In the genomic region with DNA sequence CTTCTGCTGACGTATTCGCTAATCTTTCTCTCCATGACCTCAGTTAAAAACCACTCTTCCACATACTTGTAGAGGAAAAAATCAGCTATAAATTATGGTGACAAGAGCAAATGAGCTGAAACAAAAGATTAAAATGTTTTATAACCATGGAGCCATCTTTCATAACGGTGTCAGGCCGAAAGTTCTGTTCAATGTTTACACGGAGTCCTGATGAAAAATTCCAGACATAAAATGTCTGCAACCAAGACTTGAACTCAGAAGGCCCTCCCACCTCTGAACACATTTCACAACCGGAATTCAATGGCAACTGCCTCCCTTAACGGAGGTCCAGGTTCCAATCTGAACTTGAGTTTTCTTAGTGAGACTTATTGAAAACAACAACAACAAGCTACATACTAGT, we compare ENCODE assay signal across 21 mouse cellular contexts. TPM values are rescaled to one million over a fixed set of nuclear protein-coding genes. Genes with fewer than 3 reads are reported as not detected.
DNase-seq lines count a peak whose midpoint lies in the region; ATAC-seq lines count a peak whose summit lies in the region.
"Had no signal": no experiment of that assay in that cellular context is flagged by ENCODE, and none has a peak within 500 bp of the region (broad histone marks: within the 10 kb centered on the region; RNA-seq: fewer than 3 reads in every experiment).

No protein-coding gene starts in this region.

- no peaks in the 10 kb centered on the region for H3K9me3 ChIP-seq in kidney, embryonic 15.5 days (replicated peaks)
- H3K9me3 ChIP-seq in kidney, embryonic 16.5 days (ENCODE audit: low read length): no peaks in the 10 kb centered on the region
- H3K9me3 ChIP-seq: embryonic facial prominence, embryonic 13.5 days; embryonic facial prominence, embryonic 15.5 days; forebrain, embryonic 12.5 days had no signal

- H3K27ac ChIP-seq in kidney, embryonic 15.5 days: no peak overlapping the region
- no peak overlapping the region for H3K27ac ChIP-seq in kidney, embryonic 16.5 days (ENCODE audit: low read length)
- H3K27ac ChIP-seq: embryonic facial prominence, embryonic 13.5 days; embryonic facial prominence, embryonic 15.5 days; forebrain, embryonic 10.5 days; forebrain, embryonic 12.5 days had no signal

- H3K4me3 ChIP-seq in kidney, embryonic 15.5 days (replicated peaks): no peak overlapping the region
- H3K4me3 ChIP-seq in kidney, embryonic 16.5 days (ENCODE audit: low read length): no peak overlapping the region
- H3K4me3 ChIP-seq: embryonic facial prominence, embryonic 13.5 days; embryonic facial prominence, embryonic 15.5 days; erythroblast, embryonic 14.5 days; forebrain, embryonic 10.5 days; forebrain, embryonic 12.5 days had no signal

- no peaks in the 10 kb centered on the region for H3K27me3 ChIP-seq in kidney, embryonic 15.5 days
- H3K27me3 ChIP-seq in kidney, embryonic 16.5 days (ENCODE audit: insufficient read depth, low read length): no peaks in the 10 kb centered on the region
- H3K27me3 ChIP-seq: embryonic facial prominence, embryonic 13.5 days; embryonic facial prominence, embryonic 15.5 days; forebrain, embryonic 12.5 days had no signal

- ATAC-seq in kidney, embryonic 15.5 days (replicated peaks; ENCODE audit: low FRiP score): 0 out of 2 replicates have a peak, but pooled peaks have one; percentile 33
- ATAC-seq in kidney, embryonic 16.5 days (ENCODE audit: low FRiP score, low TSS enrichment): no peak
- ATAC-seq: forebrain, embryonic 14.5 days; forebrain, embryonic 16.5 days had no signal

- H3K9ac ChIP-seq in kidney, embryonic 15.5 days: no peak overlapping the region
- no peak overlapping the region for H3K9ac ChIP-seq in kidney, embryonic 16.5 days (replicated peaks; ENCODE audit: low read length)
- H3K9ac ChIP-seq: embryonic facial prominence, embryonic 13.5 days; embryonic facial prominence, embryonic 15.5 days; forebrain, embryonic 12.5 days had no signal

- 53% methylated on average over 7 of the region's 7 CpGs for WGBS in kidney, embryonic 15.5 days
- WGBS in kidney, embryonic 16.5 days: 47% methylated on average over 7 of the region's 7 CpGs

- peaks cover 15% of the 10 kb centered on the region for H3K36me3 ChIP-seq in kidney, embryonic 15.5 days
- peaks cover 9% of the 10 kb centered on the region for H3K36me3 ChIP-seq in kidney, embryonic 16.5 days (ENCODE audit: insufficient read depth, low read length)

- H3K4me2 ChIP-seq in kidney, embryonic 15.5 days: no peak overlapping the region
- H3K4me2 ChIP-seq in kidney, embryonic 16.5 days (replicated peaks; ENCODE audit: low read depth, low read length): no peak overlapping the region
- H3K4me2 ChIP-seq: embryonic facial prominence, embryonic 13.5 days; embryonic facial prominence, embryonic 15.5 days; forebrain, embryonic 12.5 days had no signal

- DNase-seq in kidney, adult 11 months: no peak
- DNase-seq in kidney, postnatal 14 days: peak; percentile 47
- DNase-seq: adrenal gland, adult 2 months; adrenal gland, postnatal 10 days; adrenal gland, postnatal 25 days; cerebellum, adult 11 months; cerebellum, adult 18-20 months; cerebellum, adult 8-10 months; cerebellum, adult 9-11 months; cerebellum, postnatal 14 days; cerebellum, postnatal 36 days; embryo, embryonic 11 days had no signal

- H3K4me1 ChIP-seq in kidney, embryonic 15.5 days: peaks cover 18% of the 10 kb centered on the region
- H3K4me1 ChIP-seq in kidney, embryonic 16.5 days (ENCODE audit: insufficient read depth, low read length): peaks cover 13% of the 10 kb centered on the region; the same call in 1 of the 2 replicates
- H3K4me1 ChIP-seq: embryonic facial prominence, embryonic 13.5 days; embryonic facial prominence, embryonic 15.5 days; forebrain, embryonic 10.5 days had no signal

RNA-seq across cellular contexts. Expression of gene Pelo, which starts 7.6 kb away (rescaled TPM):
- 5.7 and 6.5 TPM in 2 replicates for polyA plus RNA-seq in kidney, embryonic 15.5 days (2015; fragmentation: Nextera tagmentation; extraction: Ambion mirVana)
- polyA plus RNA-seq in kidney, embryonic 16.5 days (2015; fragmentation: Nextera tagmentation; extraction: Ambion mirVana): 5.8 and 7.5 TPM in 2 replicates

RNA-seq across cellular contexts. Expression of gene Gm49395, which starts 19.4 kb away (rescaled TPM):
- 7.0 and 9.2 TPM in 2 replicates for polyA plus RNA-seq in kidney, embryonic 15.5 days (2015; fragmentation: Nextera tagmentation; extraction: Ambion mirVana)
- polyA plus RNA-seq in kidney, embryonic 16.5 days (2015; fragmentation: Nextera tagmentation; extraction: Ambion mirVana): 6.7 and 8.8 TPM in 2 replicates

RNA-seq across cellular contexts. Expression of gene Itga1, which starts 19.4 kb away (rescaled TPM):
- 23.0 and 26.8 TPM in 2 replicates for polyA plus RNA-seq in kidney, embryonic 15.5 days (2015; fragmentation: Nextera tagmentation; extraction: Ambion mirVana)
- 32.2 and 32.5 TPM in 2 replicates for polyA plus RNA-seq in kidney, embryonic 16.5 days (2015; fragmentation: Nextera tagmentation; extraction: Ambion mirVana)
- polyA plus RNA-seq: erythroblast, embryonic 14.5 days had no signal
